Mouse (Mus musculus): ENCODE data around the gene Hbb-bt. TPM values are rescaled to one million over a fixed set of nuclear protein-coding genes. Genes with fewer than 3 reads are reported as not detected.

Hbb-bt gene
- 1,233 and 1,868 TPM in 2 replicates for polyA plus RNA-seq (2014; fragmentation: Nextera tagmentation; extraction: Ambion mirVana)

- Histone ChIP-seq H3K4me3 (ENCODE audit: low read depth, low read length) (no peak within 1 kb of the TSS), H3K36me3 (ENCODE audit: control insufficient read depth, insufficient read depth, low read length) (no peaks in the 10 kb centered on the region), H3K27me3 (replicated peaks; ENCODE audit: control insufficient read depth, insufficient read depth, low read length) (no peaks in the 10 kb centered on the region), H3K4me2 (ENCODE audit: low read length) (no peak within 1 kb of the TSS), H3K9ac (ENCODE audit: low read length) (no peak within 1 kb of the TSS), H3K4me1 (replicated peaks; ENCODE audit: control insufficient read depth, insufficient read depth, low read length) (no peaks in the 10 kb centered on the region), H3K27ac (ENCODE audit: low read depth) (no peak within 1 kb of the TSS), H3K9me3 (ENCODE audit: control insufficient read depth, low read length) (no peaks in the 10 kb centered on the region)
- WGBS: 90% methylated on average over 3 of the region's 3 CpGs
- ATAC-seq (replicated peaks; ENCODE audit: low FRiP score, low TSS enrichment, low read depth): no peak
- no peak for DNase-seq (ENCODE audit: low spot score)
Observed at GRCm38 (mm10) chr7:103813766-103814165, at the start of gene Hbb-bt. TSS of gene Hbb-bt (minus strand) at chr7:103813996.

GRCm38 (mm10) chr7:103861531-103861930, 47.7 kb upstream of the Hbb-bt start:
- Histone ChIP-seq H3K27ac (ENCODE audit: low read depth) (no peak overlapping the region), H3K27me3 (replicated peaks; ENCODE audit: control insufficient read depth, insufficient read depth, low read length) (no peaks in the 10 kb centered on the region), H3K36me3 (ENCODE audit: control insufficient read depth, insufficient read depth, low read length) (no peaks in the 10 kb centered on the region), H3K4me3 (ENCODE audit: low read depth, low read length) (no peak overlapping the region), H3K9me3 (ENCODE audit: control insufficient read depth, low read length) (no peaks in the 10 kb centered on the region), H3K9ac (ENCODE audit: low read length) (no peak overlapping the region), H3K4me1 (replicated peaks; ENCODE audit: control insufficient read depth, insufficient read depth, low read length) (no peaks in the 10 kb centered on the region), H3K4me2 (ENCODE audit: low read length) (no peak overlapping the region)
- no peak for ATAC-seq (replicated peaks; ENCODE audit: low FRiP score, low TSS enrichment, low read depth)
- DNase-seq (ENCODE audit: low spot score): no peak
- 81% methylated on average over 3 of the region's 3 CpGs for WGBS

- DNase-seq (ENCODE audit: low spot score) (no peak), ATAC-seq (replicated peaks; ENCODE audit: low FRiP score, low TSS enrichment, low read depth) (peak; percentile 68; the same call in 1 of the 2 replicates)
- no peak overlapping the region for H3K9ac ChIP-seq (ENCODE audit: low read length)
- H3K4me3 ChIP-seq (ENCODE audit: low read depth, low read length): no peak overlapping the region
- WGBS: 50% methylated on average over 1 of the region's 1 CpGs
- no peak overlapping the region for H3K27ac ChIP-seq (ENCODE audit: low read depth)
- no peaks in the 10 kb centered on the region for H3K27me3 ChIP-seq (replicated peaks; ENCODE audit: control insufficient read depth, insufficient read depth, low read length)
- no peaks in the 10 kb centered on the region for H3K9me3 ChIP-seq (ENCODE audit: control insufficient read depth, low read length)
- no peaks in the 10 kb centered on the region for H3K4me1 ChIP-seq (replicated peaks; ENCODE audit: control insufficient read depth, insufficient read depth, low read length)
- H3K4me2 ChIP-seq (ENCODE audit: low read length): no peak overlapping the region
- H3K36me3 ChIP-seq (ENCODE audit: control insufficient read depth, insufficient read depth, low read length): no peaks in the 10 kb centered on the region
Observed at GRCm38 (mm10) chr7:103860855-103861254, 47.1 kb upstream of the Hbb-bt start.

DNA sequence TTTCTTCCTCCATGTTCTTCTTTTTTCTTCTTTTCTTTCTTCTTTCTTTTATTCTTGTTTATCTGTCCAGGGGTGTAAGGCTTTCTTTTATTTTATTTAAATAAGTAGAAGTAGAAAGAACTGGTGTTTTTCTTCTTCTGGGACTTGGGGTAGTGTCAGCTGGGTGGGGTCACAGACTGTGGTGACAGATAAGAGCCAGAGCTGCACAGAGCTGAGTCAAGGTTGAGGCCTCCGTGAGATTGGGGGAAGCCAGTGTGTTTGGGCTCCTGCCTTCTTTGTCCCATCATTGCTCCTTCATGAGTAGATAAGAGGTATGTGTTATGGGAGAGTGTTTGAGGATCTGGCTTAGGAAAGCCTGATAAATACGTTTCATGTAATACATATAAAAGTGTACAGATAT, 45.3 kb upstream of the Hbb-bt start:
- ATAC-seq (replicated peaks; ENCODE audit: low FRiP score, low TSS enrichment, low read depth): no peak

DNA sequence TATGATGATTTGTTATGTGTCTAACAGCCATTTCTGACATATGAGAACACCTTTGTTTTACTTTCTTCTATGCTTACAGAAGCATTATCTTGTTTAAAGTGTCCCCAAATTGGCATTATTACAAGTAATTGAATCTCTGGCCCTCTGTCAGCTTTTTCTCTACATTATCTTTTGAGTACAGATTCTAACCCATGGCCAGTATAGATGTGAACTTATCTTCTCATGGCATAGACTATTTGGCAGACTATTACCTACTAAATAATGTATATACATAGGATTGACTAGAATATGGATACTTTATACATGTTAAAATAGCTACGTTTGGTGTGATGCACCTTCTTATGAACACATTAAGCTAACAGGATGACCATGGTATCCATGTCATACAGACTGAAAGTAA, 40.9 kb upstream of the Hbb-bt start:
- 78% methylated on average over 1 of the region's 1 CpGs for WGBS
- no peak overlapping the region for H3K27ac ChIP-seq (ENCODE audit: low read depth)
- no peaks in the 10 kb centered on the region for H3K9me3 ChIP-seq (ENCODE audit: control insufficient read depth, low read length)
- H3K36me3 ChIP-seq (ENCODE audit: control insufficient read depth, insufficient read depth, low read length): no peaks in the 10 kb centered on the region
- H3K27me3 ChIP-seq (replicated peaks; ENCODE audit: control insufficient read depth, insufficient read depth, low read length): no peaks in the 10 kb centered on the region
- no peak overlapping the region for H3K9ac ChIP-seq (ENCODE audit: low read length)
- H3K4me2 ChIP-seq (ENCODE audit: low read length): no peak overlapping the region
- DNase-seq (ENCODE audit: low spot score) (no peak), ATAC-seq (replicated peaks; ENCODE audit: low FRiP score, low TSS enrichment, low read depth) (no peak)
- no peaks in the 10 kb centered on the region for H3K4me1 ChIP-seq (replicated peaks; ENCODE audit: control insufficient read depth, insufficient read depth, low read length)
- H3K4me3 ChIP-seq (ENCODE audit: low read depth, low read length): no peak overlapping the region

More for the DNA sequence above, 45.3 kb upstream of the Hbb-bt start:
- Histone ChIP-seq H3K9ac (ENCODE audit: low read length) (no peak overlapping the region), H3K4me3 (ENCODE audit: low read depth, low read length) (no peak overlapping the region), H3K27me3 (replicated peaks; ENCODE audit: control insufficient read depth, insufficient read depth, low read length) (no peaks in the 10 kb centered on the region), H3K4me1 (replicated peaks; ENCODE audit: control insufficient read depth, insufficient read depth, low read length) (no peaks in the 10 kb centered on the region), H3K4me2 (ENCODE audit: low read length) (no peak overlapping the region), H3K36me3 (ENCODE audit: control insufficient read depth, insufficient read depth, low read length) (no peaks in the 10 kb centered on the region), H3K27ac (ENCODE audit: low read depth) (no peak overlapping the region), H3K9me3 (ENCODE audit: control insufficient read depth, low read length) (no peaks in the 10 kb centered on the region)
- no peak for DNase-seq (ENCODE audit: low spot score)
- WGBS: 58% methylated on average over 2 of the region's 2 CpGs

- ATAC-seq (replicated peaks; ENCODE audit: low FRiP score, low TSS enrichment, low read depth) (no peak), DNase-seq (ENCODE audit: low spot score) (no peak)
- Histone ChIP-seq H3K27ac (ENCODE audit: low read depth) (no peak within 1 kb of the TSS), H3K4me2 (ENCODE audit: low read length) (no peak within 1 kb of the TSS), H3K9ac (ENCODE audit: low read length) (no peak within 1 kb of the TSS), H3K36me3 (ENCODE audit: control insufficient read depth, insufficient read depth, low read length) (no peaks in the 10 kb centered on the region), H3K4me3 (ENCODE audit: low read depth, low read length) (no peak within 1 kb of the TSS), H3K27me3 (replicated peaks; ENCODE audit: control insufficient read depth, insufficient read depth, low read length) (no peaks in the 10 kb centered on the region), H3K9me3 (ENCODE audit: control insufficient read depth, low read length) (no peaks in the 10 kb centered on the region), H3K4me1 (replicated peaks; ENCODE audit: control insufficient read depth, insufficient read depth, low read length) (no peaks in the 10 kb centered on the region)
- 57% methylated on average over 2 of the region's 2 CpGs for WGBS
Observed at GRCm38 (mm10) chr7:103853090-103853489, 39.3 kb upstream of the Hbb-bt start, which contains the start of gene Hbb-y. TSS of gene Hbb-y (minus strand) at chr7:103853216.

GRCm38 (mm10) chr7:103844525-103845325, 30.9 kb upstream of the Hbb-bt start:
- no peaks in the 10 kb centered on the region for H3K27me3 ChIP-seq (replicated peaks; ENCODE audit: control insufficient read depth, insufficient read depth, low read length)
- H3K4me2 ChIP-seq (ENCODE audit: low read length): no peak overlapping the region
- ATAC-seq (replicated peaks; ENCODE audit: low FRiP score, low TSS enrichment, low read depth) (no peak), DNase-seq (ENCODE audit: low spot score) (no peak)
- H3K27ac ChIP-seq (ENCODE audit: low read depth): no peak overlapping the region
- no peak overlapping the region for H3K4me3 ChIP-seq (ENCODE audit: low read depth, low read length)
- 56% methylated on average over 2 of the region's 2 CpGs for WGBS
- no peaks in the 10 kb centered on the region for H3K9me3 ChIP-seq (ENCODE audit: control insufficient read depth, low read length)
- H3K36me3 ChIP-seq (ENCODE audit: control insufficient read depth, insufficient read depth, low read length): no peaks in the 10 kb centered on the region
- no peak overlapping the region for H3K9ac ChIP-seq (ENCODE audit: low read length)
- no peaks in the 10 kb centered on the region for H3K4me1 ChIP-seq (replicated peaks; ENCODE audit: control insufficient read depth, insufficient read depth, low read length)

GRCm38 (mm10) chr7:103843034-103843433, 29.2 kb upstream of the Hbb-bt start, which contains the start of gene Hbb-bh1:
TSS of gene Hbb-bh1 (minus strand) at chr7:103843164.
- no peaks in the 10 kb centered on the region for H3K4me1 ChIP-seq (replicated peaks; ENCODE audit: control insufficient read depth, insufficient read depth, low read length)
- no peaks in the 10 kb centered on the region for H3K27me3 ChIP-seq (replicated peaks; ENCODE audit: control insufficient read depth, insufficient read depth, low read length)
- DNase-seq (ENCODE audit: low spot score): no peak
- ATAC-seq (replicated peaks; ENCODE audit: low FRiP score, low TSS enrichment, low read depth): no peak
- no peaks in the 10 kb centered on the region for H3K9me3 ChIP-seq (ENCODE audit: control insufficient read depth, low read length)
- H3K4me2 ChIP-seq (ENCODE audit: low read length): no peak within 1 kb of the TSS
- no peak within 1 kb of the TSS for H3K27ac ChIP-seq (ENCODE audit: low read depth)
- no peak within 1 kb of the TSS for H3K9ac ChIP-seq (ENCODE audit: low read length)
- 69% methylated on average over 2 of the region's 2 CpGs for WGBS
- H3K4me3 ChIP-seq (ENCODE audit: low read depth, low read length): no peak within 1 kb of the TSS
- no peaks in the 10 kb centered on the region for H3K36me3 ChIP-seq (ENCODE audit: control insufficient read depth, insufficient read depth, low read length)

DNA sequence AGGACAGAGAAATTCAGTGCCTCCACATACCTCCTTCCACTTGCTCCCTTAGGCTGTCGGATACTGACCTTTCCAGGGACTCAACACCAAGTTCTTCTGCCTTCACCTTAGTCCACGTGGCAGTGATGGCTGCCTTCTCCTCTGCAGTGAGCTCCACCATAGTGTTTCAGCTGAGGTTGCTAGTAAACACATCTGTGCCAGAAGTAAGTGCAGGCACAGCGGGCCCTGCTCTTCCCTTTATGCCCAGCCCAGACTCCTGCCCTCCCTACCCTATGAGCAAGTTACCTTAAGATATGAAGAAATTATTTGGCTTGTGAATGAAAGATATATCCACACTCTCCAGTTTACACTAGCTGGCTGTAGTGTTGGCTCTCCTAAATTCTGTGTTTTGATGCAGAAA, 26.5 kb upstream of the Hbb-bt start, which contains the start of gene Hbb-bh2:
Hbb-bh2 (minus strand) TSS at position 253 of the 400 bp plus-strand sequence.
- Histone ChIP-seq H3K4me1 (replicated peaks; ENCODE audit: control insufficient read depth, insufficient read depth, low read length) (no peaks in the 10 kb centered on the region), H3K4me2 (ENCODE audit: low read length) (no peak within 1 kb of the TSS), H3K27me3 (replicated peaks; ENCODE audit: control insufficient read depth, insufficient read depth, low read length) (no peaks in the 10 kb centered on the region), H3K9ac (ENCODE audit: low read length) (no peak within 1 kb of the TSS), H3K9me3 (ENCODE audit: control insufficient read depth, low read length) (no peaks in the 10 kb centered on the region), H3K36me3 (ENCODE audit: control insufficient read depth, insufficient read depth, low read length) (no peaks in the 10 kb centered on the region), H3K27ac (ENCODE audit: low read depth) (no peak within 1 kb of the TSS), H3K4me3 (ENCODE audit: low read depth, low read length) (no peak within 1 kb of the TSS)
- DNase-seq (ENCODE audit: low spot score): no peak
- WGBS: 70% methylated on average over 3 of the region's 3 CpGs
- ATAC-seq (replicated peaks; ENCODE audit: low FRiP score, low TSS enrichment, low read depth): no peak

Data from intestine, embryonic 14.5 days (tissue).